Mouse (Mus musculus): ENCODE results near the gene Csrp2.

DNA sequence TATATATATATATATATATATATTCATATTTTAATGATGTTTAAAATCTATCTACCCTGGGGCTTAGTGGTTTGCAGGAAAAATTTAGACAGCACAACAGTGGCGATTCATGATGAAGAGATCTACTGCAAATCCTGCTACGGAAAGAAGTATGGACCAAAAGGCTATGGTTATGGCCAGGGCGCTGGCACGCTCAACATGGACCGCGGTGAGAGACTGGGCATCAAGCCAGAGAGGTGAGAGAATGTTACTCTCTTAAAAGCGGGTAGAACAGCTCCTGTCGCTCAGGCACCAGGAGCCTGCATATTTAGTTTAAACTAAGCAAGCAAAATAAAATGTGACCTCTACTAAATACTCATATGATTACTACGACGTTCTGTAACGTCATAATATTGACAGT, 15.5 kb downstream of the Csrp2 start:
- no peak for TF ChIP-seq GATA1 (IDR thresholded peaks at IDR 0.05; ENCODE audit: low read length)
- TF ChIP-seq TAL1 (IDR thresholded peaks at IDR 0.05; ENCODE audit: low read length) = no peak

All from erythroblast, embryonic 14.5 days (primary cell).